Mouse (Mus musculus) hindbrain, embryonic 16.5 days (tissue): ENCODE measurements around the gene Adam23. TPM values are rescaled to one million over a fixed set of nuclear protein-coding genes. Genes with fewer than 3 reads are reported as not detected.
A peak's percentile ranks its signal among the peaks of the same experiment; 100 is the strongest.

Source experiments
- ATAC-seq: fragments of 200-750 bp; cut with Nextera tagmentation; 2 replicates; pipeline ENCODE4 v1.8.0; 2017; ENCODE audit warnings: moderate TSS enrichment, moderate library complexity
- H3K27ac ChIP-seq: fragments of 300-500 bp; sonication (generic); 2 replicates; pipeline ENCODE4 v1.5.1; 2014; ENCODE audit warnings: low read depth, mild to moderate bottlenecking, control low read depth, low read length, moderate library complexity
- H3K27me3 ChIP-seq: fragments of 300-500 bp; sonication (generic); replicated peaks from 2 replicates; pipeline ENCODE4 v1.6.1; 2014; ENCODE audit warnings: low read length; ENCODE audit not compliant: control insufficient read depth, insufficient read depth
- H3K36me3 ChIP-seq: fragments of 300-500 bp; sonication (generic); 2 replicates; pipeline ENCODE4 v1.6.1; 2014; ENCODE audit warnings: mild to moderate bottlenecking, low read length, moderate library complexity, mixed read lengths; ENCODE audit not compliant: control insufficient read depth, insufficient read depth
- H3K4me1 ChIP-seq: fragments of 300-500 bp; sonication (generic); 2 replicates; pipeline ENCODE4 v1.6.1; 2014; ENCODE audit warnings: low read depth, low read length; ENCODE audit not compliant: control insufficient read depth, insufficient read depth
- H3K4me2 ChIP-seq: fragments of 300-500 bp; sonication (generic); 2 replicates; pipeline ENCODE4 v1.6.1; 2014; ENCODE audit warnings: mild to moderate bottlenecking, low read length, control low read depth, moderate library complexity
- H3K4me3 ChIP-seq: fragments of 300-500 bp; sonication (generic); 2 replicates; pipeline ENCODE4 v1.5.1; 2014; ENCODE audit warnings: mild to moderate bottlenecking, low read length, control low read depth, moderate library complexity
- H3K9ac ChIP-seq: fragments of 300-500 bp; sonication (generic); 2 replicates; pipeline ENCODE4 v1.6.1; 2014; ENCODE audit warnings: low read depth, mild to moderate bottlenecking, control low read depth, low read length, moderate library complexity
- H3K9me3 ChIP-seq: fragments of 300-500 bp; sonication (generic); 2 replicates; pipeline ENCODE4 v1.6.1; 2014; ENCODE audit warnings: mild to moderate bottlenecking, low read length, moderate library complexity; ENCODE audit not compliant: control insufficient read depth
- WGBS: fragments of 180-500 bp; shearing (Covaris S2); extraction: QIAGEN DNeasy Blood & Tissue Kit; methylation state at CpG from one replicate; pipeline ENCODE4 v1.1.7; 2014; 5-methylcytosine and 5-hydroxymethylcytosine counted together
- polyA plus RNA-seq: library from polyadenylated mRNA; unstranded; fragments of >200 nt; fragmentation: Nextera tagmentation; extraction: Ambion mirVana; gene quantifications from 2 replicates; pipeline ENCODE4 v1.2.1, GENCODE M21; 2015

The Adam23 gene
- polyA plus RNA-seq, 1 experiment from 2014 or later = 11.7 TPM

DNA sequence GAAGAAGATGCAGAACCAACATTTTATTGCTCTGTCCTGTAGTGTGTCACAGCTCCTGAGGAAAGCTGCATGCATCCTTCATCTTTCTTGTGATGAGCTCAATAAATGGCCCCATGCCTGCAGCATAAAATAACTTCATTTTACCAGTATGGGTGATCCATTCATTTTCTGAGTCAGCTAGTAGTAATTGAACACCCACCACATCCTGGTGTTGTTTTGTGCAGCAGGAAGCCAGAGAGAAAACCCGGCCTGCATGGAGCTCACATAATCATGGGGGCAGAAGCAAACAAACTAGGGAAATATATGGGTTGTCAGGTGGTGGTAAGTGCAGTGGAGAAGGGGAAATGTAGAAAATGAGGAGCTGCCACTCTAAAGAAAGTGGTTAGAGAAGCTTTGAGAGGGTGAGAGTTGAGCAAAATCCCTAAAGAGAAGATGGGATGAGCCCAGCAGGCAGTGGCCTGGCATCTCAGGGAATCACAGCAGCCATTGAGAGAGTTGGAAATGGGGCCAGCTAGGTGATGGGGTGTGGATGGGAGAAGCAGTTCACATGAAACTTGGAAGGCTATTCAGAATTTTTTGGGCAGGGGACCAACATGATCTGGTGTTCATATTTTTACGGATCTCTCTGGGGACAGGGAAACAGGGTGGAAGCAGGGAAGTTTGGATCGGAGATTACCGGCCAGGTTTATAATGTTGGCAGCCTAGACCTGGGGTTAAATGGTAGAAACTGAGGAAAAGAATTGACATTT lies 116.3 kb downstream of the Adam23 start:
- H3K27ac ChIP-seq = no peak overlapping the region
- 82% methylated on average over 4 of the region's 4 CpGs for WGBS
- H3K36me3 ChIP-seq = no peaks in the 10 kb centered on the region
- no peaks in the 10 kb centered on the region; the same call in 1 of the 2 replicates for H3K27me3 ChIP-seq
- no peak overlapping the region for H3K4me3 ChIP-seq
- H3K4me1 ChIP-seq = no peaks in the 10 kb centered on the region
- no peak for ATAC-seq
- no peak overlapping the region for H3K9ac ChIP-seq
- H3K9me3 ChIP-seq = no peaks in the 10 kb centered on the region
- H3K4me2 ChIP-seq = no peak overlapping the region

- no peaks in the 10 kb centered on the region for H3K9me3 ChIP-seq
- H3K27ac ChIP-seq = no peak overlapping the region
- ATAC-seq = no peak
- H3K9ac ChIP-seq = no peak overlapping the region
- H3K36me3 ChIP-seq = no peaks in the 10 kb centered on the region
- no peaks in the 10 kb centered on the region; the same call in 1 of the 2 replicates for H3K27me3 ChIP-seq
- no peak overlapping the region for H3K4me2 ChIP-seq
- H3K4me1 ChIP-seq = no peaks in the 10 kb centered on the region
- no peak overlapping the region for H3K4me3 ChIP-seq
- 22% methylated on average over 4 of the region's 4 CpGs for WGBS
These were observed 118.2 kb downstream of the Adam23 start for GRCm38 (mm10) chr1:63563928-63564327.

GRCm38 (mm10) chr1:63566501-63566900 lies 120.8 kb downstream of the Adam23 start:
- 20% methylated on average over 7 of the region's 7 CpGs for WGBS
- ATAC-seq = no peak

GRCm38 (mm10) chr1:63567031-63567430 lies 121.3 kb downstream of the Adam23 start:
- Histone ChIP-seq H3K4me2 (no peak overlapping the region), H3K27me3 (no peaks in the 10 kb centered on the region; the same call in 1 of the 2 replicates), H3K4me1 (no peaks in the 10 kb centered on the region), H3K4me3 (no peak overlapping the region), H3K27ac (no peak overlapping the region), H3K9me3 (no peaks in the 10 kb centered on the region), H3K9ac (no peak overlapping the region), H3K36me3 (no peaks in the 10 kb centered on the region)
- 47% methylated on average over 4 of the region's 4 CpGs for WGBS
- no peak for ATAC-seq

More at GRCm38 (mm10) chr1:63566501-63566900, 120.8 kb downstream of the Adam23 start:
- no peak overlapping the region for H3K4me2 ChIP-seq
- no peaks in the 10 kb centered on the region; the same call in 1 of the 2 replicates for H3K27me3 ChIP-seq
- H3K9ac ChIP-seq = no peak overlapping the region
- no peak overlapping the region for H3K4me3 ChIP-seq
- no peaks in the 10 kb centered on the region for H3K36me3 ChIP-seq
- no peaks in the 10 kb centered on the region for H3K9me3 ChIP-seq
- H3K27ac ChIP-seq = no peak overlapping the region
- H3K4me1 ChIP-seq = no peaks in the 10 kb centered on the region

DNA sequence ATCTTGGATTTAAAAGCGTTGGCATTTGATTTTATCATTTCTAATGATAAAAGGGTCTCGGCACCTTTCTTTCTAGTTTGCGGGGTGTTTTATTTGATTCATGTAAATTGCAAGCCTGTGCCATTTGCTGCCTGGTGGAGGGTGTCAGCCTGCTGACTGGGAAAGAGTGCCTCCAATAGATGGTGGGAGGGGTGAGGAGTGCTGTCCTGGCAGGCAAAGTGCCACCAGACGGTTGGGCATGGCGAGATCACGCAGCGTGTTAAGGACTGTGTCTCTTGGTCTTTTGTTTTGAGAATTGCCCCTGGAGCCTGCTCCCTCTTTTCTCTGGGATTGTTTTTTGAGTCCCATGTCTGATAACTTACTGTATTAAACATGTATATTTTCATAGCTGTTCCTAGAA lies 126.5 kb downstream of the Adam23 start:
- Histone ChIP-seq H3K4me3 (no peak overlapping the region), H3K27ac (no peak overlapping the region), H3K27me3 (no peaks in the 10 kb centered on the region), H3K9ac (no peak overlapping the region), H3K4me2 (no peak overlapping the region), H3K4me1 (peaks cover 15% of the 10 kb centered on the region), H3K9me3 (no peaks in the 10 kb centered on the region), H3K36me3 (no peaks in the 10 kb centered on the region)
- ATAC-seq = peak; percentile 64; the same call in 1 of the 2 replicates
- 28% methylated on average over 7 of the region's 7 CpGs for WGBS

DNA sequence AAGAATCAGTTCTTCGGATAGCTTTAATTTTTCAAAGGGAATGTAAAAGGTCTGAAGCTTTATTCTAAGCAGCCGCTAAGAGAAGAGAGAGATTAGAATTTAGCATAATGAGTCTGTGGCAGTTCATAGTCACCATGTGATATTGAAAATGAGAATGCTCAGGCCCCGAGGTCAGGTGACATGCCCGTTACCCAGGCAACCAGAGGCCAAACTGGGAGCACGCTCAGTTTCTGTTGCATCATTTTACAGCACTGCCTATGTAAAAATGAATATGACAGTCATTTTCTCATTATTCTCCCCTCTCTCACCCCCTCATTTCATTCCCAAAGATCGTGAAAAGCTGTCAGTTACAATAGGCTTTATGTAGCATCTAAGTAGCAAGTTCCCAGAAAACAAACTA lies 127.7 kb downstream of the Adam23 start:
- no peak overlapping the region for H3K4me3 ChIP-seq
- H3K4me2 ChIP-seq = peak overlapping the region; percentile 8; the same call in 1 of the 2 replicates

DNA sequence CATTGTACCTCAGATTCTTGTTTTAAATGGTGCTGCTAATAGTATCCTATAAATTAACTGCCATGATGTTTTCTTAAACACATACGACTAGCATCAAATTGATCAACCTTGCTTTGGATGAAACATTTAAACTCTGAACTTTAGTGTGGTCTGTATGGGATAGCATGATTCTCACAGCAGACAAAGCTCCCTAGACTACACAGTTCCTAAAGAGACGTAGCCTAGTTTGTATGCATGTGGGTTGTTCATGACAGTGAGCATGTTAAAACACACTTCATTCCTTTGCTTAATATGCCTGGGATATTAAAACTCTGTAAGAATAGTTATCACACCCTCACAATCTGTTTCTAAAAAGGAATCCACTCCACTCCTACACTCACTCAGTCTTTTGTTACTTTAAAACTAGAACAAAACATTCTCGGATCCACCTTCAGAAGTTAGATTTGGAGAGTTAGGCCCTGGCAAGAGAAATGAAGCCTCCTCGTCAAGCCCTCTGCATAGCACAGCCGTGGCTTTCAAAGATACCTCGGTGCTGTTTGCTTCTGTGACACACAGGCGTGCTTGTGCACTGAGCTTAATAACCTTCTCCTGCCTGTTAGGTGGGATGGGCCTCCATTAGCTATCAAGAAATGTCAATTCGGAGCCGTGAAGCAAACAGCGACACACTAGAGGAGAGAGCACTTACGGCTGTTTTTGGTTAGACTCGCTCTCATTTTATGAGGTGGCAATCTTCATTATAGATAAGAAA lies 128.3 kb downstream of the Adam23 start:
- 45% methylated on average over 12 of the region's 12 CpGs for WGBS
- Histone ChIP-seq H3K36me3 (no peaks in the 10 kb centered on the region), H3K4me3 (no peak overlapping the region), H3K9ac (no peak overlapping the region), H3K4me2 (no peak overlapping the region), H3K9me3 (no peaks in the 10 kb centered on the region), H3K27ac (peak overlapping the region; percentile 51; the same call in 1 of the 2 replicates), H3K4me1 (peaks cover 15% of the 10 kb centered on the region), H3K27me3 (no peaks in the 10 kb centered on the region)
- peak; percentile 59 for ATAC-seq

More for the DNA sequence above, 127.7 kb downstream of the Adam23 start:
- 20% methylated on average over 6 of the region's 6 CpGs for WGBS
- peak; percentile 76 for ATAC-seq
- Histone ChIP-seq H3K27me3 (no peaks in the 10 kb centered on the region), H3K4me1 (peaks cover 15% of the 10 kb centered on the region), H3K36me3 (no peaks in the 10 kb centered on the region), H3K9me3 (no peaks in the 10 kb centered on the region), H3K9ac (0 out of 2 replicates have a peak overlapping the region, but pooled peaks have one; percentile 18), H3K27ac (no peak overlapping the region)

DNA sequence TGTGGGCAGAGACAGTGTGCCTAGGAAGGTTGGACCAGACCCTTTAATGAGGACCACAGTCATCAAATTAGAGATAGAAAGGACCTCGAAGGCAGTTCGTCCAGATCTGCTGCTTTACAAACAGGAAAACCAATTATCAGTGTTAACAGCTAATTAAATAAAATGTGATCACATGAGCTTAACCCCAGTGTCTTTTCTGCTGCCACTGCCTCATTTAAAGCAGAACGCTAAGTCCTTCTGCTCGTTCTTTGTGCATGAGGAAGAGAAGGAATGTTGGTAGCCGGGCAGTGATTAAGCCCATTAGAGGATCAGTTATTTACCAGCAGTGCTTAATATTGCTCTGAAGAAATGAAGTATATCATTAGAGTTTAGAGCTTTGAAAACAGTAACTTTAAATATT lies 131.1 kb downstream of the Adam23 start:
- no peaks in the 10 kb centered on the region for H3K9me3 ChIP-seq
- 56% methylated on average over 5 of the region's 5 CpGs for WGBS
- H3K27ac ChIP-seq = no peak overlapping the region
- no peak for ATAC-seq
- H3K36me3 ChIP-seq = no peaks in the 10 kb centered on the region
- no peaks in the 10 kb centered on the region for H3K27me3 ChIP-seq
- H3K4me2 ChIP-seq = no peak overlapping the region
- H3K9ac ChIP-seq = no peak overlapping the region
- no peak overlapping the region for H3K4me3 ChIP-seq
- H3K4me1 ChIP-seq = peaks cover 15% of the 10 kb centered on the region

GRCm38 (mm10) chr1:63579153-63579552 lies 133.5 kb downstream of the Adam23 start:
- WGBS = 72% methylated on average over 8 of the region's 8 CpGs
- no peaks in the 10 kb centered on the region for H3K9me3 ChIP-seq

More at GRCm38 (mm10) chr1:63579153-63579552, 133.5 kb downstream of the Adam23 start:
- no peak for ATAC-seq
- no peak overlapping the region for H3K9ac ChIP-seq
- peaks cover 2% of the 10 kb centered on the region; the same call in 1 of the 2 replicates for H3K4me1 ChIP-seq
- H3K27me3 ChIP-seq = no peaks in the 10 kb centered on the region
- no peaks in the 10 kb centered on the region for H3K36me3 ChIP-seq
- H3K4me3 ChIP-seq = no peak overlapping the region
- H3K27ac ChIP-seq = no peak overlapping the region
- H3K4me2 ChIP-seq = no peak overlapping the region
